Mouse (Mus musculus) left cerebral cortex, postnatal 4 days (tissue): Measurements from ENCODE around the gene Opn1sw. TPM values are rescaled to one million over a fixed set of nuclear protein-coding genes. Genes with fewer than 3 reads are reported as not detected.

ENCODE experiments used
- DNase-seq: peaks from one replicate; pipeline ENCODE4 v3.0.0-alpha.2; 2022
- intact Hi-C: fragments of 180-260 bp; cut with DNase I; formaldehyde crosslinking; loops from one replicate; pipeline ENCODE4 v1.15.1; 2025
- total RNA-seq, 2 experiments: library from RNA; stranded (reverse); gene quantifications; 2 replicates each; pipeline ENCODE4 v1.2.3; 2021

Opn1sw gene
- under 1 TPM in 1 of 2 experiments, not detected in 1; 0.32 TPM for total RNA-seq

DNA sequence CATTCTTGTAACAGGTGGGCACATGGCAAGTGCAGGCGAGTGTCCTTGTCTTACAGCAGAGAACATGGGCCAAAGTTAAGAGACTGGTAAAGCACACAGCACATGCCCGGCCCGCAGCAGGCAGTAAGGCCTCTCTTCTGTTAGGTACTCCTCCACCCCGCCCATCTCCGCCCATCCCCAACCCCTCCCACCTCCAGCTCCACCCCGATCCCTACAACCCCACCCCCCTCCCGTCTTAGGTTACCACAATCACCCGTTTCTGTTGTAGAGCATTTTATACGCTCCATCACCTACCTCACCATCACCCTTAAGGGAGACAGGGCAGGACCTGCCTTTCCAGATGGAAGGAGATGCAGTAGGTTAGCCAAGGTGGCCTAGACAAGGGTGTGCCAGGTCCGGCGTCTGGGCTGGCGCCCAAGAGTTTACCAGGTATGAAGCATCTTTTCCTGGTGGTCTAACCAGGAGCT, at the start of gene Opn1sw:
Opn1sw (minus strand) TSS at position 417 of the 467 bp plus-strand sequence.
- intact Hi-C loops, result no loop called here
- DNase-seq, result peak; percentile 24

DNA sequence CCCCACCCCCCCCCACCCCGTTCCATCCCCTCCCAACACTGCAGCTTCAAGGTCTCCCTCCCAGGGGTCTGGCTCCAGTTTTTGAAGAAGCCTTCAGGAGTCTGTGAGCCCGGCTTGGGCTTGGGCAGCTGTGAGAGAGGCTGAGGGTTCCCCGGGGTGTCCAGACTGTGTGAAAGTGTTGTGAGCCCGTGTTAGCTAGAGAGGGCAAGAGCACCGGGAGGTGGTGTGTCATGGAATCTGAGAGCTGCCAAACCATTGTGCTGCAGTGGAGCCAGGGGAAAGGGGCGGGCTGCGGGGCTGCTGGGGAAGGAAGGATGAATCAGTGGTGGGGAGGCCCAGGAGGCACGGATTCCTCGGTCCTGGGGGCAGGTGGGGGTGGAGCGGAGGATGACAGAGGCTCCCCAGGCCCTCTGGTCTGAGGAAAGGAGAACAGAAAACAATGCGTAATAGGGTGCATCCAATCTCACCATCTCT, 48.2 kb upstream of the Opn1sw start:
- intact Hi-C loops, result no loop called here
- DNase-seq, result peak; percentile 53

DNA sequence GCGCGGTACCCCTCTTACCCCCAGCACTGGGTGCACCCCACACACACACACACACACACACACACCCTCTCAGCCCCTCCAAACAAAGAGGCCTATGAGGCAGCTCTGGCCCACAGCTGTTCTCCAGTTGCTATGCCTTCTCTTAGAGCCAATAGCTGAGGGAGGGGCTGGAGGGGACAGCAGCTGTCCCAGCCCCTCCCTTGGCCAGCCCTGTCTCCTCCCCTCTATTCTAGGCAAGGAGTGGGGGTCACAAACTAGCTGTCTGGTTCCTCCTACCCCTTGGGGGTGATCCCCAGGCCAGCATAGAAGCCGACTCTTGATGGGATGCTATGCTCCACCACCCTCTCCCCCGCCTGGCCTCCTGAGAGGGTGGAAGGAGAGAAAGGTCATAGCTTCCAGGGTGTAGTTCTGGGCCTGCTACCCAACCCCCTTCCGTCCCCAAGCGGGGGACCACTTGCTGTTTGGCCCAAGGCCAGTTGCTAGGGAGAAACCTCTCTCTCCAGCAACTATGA, 47.7 kb upstream of the Opn1sw start:
- DNase-seq, result peak; percentile 63
- intact Hi-C loops, result no loop called here

DNA sequence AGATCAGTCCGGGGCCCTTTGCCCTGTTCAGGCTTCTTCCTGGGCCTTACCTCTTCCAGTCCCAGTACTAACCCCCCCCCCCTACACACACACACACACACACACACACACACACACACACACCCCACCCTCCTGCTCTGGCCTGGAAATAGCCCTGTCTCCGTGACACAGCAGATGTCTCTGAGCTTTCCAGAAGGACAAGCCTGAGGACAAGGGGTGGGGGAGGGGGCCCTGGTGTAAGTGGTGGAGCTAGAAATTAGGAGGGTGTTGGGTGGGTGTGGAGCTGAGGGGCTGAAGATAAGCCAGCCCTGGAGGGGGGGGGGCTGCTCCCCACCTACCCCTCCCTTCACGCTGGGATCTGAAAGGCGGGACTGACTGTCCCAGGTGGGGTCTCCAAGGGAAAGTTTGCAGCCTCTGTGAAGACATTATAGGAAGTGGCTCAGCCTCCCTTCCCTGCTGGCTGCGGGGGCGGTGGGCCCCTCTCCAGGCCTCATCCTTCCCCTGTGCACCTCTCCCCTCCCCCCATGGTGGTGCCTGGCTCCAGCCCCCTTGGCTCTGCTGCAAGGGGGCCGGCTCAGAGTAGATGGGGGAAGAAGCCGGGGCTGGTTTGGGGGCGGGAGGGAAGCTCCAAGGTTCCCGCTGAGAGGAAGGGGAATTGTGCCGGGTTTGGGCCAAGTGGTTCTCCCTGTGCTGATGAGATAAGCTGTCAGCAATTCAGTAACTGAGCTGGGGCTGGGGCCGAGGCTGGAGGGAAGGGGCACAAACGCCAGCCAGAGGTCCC, 46.8 kb upstream of the Opn1sw start:
- intact Hi-C loops, result no loop called here

DNA sequence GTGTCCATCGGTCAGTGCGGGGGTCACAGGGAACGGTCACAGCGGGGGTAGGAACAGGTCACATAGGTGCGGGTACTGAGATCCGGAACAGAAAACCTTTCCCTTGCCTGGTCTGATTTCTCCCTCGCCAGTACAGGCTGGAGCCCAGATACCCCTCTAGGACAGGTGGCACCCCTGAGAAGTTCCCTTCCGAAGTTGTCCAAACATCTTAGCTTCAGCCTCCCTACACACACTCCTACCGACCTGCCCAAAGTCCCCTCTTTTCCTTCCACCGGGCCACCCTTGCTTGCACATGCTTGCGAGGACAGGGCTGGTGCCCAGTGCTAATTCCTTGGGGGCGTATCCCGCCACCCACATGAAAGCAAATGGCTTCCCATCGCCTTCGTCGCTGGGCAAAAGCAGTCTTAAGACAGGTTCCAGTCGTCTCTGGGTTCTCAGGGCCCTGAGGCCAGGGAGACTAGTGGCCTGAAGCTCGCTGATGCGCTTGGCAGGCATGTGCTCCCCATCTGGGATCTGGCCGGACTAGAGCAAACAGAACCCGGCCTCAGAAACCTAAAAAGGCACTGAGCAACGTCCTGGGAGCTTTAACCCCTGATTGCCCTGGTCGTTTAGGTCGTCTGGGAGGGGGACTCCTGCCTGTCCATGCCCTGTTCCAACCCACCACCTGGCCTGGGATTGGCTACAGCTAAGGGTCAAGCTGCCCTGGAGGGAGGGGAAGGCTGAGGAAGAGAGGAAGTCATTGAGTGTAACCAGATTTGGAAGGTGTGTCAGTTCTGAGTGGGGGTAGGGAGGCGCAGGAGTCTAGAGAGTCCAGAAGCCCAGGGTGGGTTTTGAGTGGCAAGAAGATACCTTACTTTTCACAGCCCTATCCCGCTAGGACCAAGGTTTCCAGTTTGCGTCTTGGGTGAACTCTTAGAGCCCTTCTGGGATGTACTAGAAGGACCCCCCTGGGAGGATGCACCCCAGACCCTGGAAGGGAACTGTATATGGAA, 45.8 kb upstream of the Opn1sw start:
- peak; percentile 56 for DNase-seq
- intact Hi-C loops, result no loop called here

More for the DNA sequence above, 46.8 kb upstream of the Opn1sw start:
- DNase-seq, result peak; percentile 84

DNA sequence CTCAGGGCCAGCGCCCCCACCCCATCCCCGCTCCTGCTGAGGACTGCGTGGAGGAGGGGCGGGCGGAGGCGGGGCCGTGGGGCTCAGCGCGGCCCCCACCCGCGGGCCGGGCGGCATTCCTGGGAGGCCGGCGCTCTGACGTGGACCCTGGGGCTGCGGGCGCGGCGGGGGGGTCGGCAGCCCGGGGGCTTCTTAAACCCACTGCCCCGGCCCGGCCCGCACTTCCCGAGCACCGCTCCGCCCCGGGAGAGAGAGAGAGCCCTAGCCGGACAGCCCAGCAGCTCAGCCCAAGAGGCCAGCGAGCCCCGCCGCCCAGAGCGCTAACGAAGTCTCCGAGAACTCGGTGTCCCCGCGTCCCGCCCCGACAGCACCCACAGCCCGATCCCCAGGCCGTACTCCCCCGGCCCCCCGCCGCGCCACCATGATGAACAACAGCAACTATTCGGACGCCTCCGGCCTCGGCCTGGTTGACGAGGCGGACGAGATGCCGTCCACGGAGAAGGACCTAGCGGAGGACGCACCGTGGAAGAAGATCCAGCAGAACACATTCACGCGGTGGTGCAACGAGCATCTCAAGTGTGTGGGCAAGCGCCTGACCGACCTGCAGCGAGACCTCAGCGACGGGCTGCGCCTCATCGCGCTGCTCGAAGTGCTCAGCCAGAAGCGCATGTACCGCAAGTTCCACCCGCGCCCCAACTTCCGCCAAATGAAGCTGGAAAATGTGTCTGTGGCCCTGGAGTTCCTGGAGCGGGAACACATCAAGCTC, 45.0 kb upstream of the Opn1sw start, which contains the start of gene Flnc:
Flnc (plus strand) TSS at position 219 of the 766 bp plus-strand sequence.
- intact Hi-C loops, result no loop called here
- peak; percentile 31 for DNase-seq

DNA sequence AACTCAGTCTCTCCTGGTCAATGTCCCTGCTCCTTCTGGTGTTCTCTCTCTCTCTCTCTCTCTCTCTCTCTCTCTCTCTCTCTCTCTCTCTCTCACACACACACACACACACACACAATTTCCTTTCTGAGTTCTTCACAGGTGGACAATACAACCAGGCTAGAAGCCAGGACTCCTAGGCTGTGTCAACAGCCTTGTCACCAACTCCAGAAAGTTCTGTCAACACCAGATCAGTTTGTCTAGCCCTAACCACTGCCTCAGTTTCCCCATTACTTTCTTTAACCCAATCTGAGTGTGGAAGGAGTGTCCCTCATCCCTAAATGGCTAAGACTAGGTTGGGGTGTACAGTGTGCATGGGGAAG, 44.4 kb upstream of the Opn1sw start:
- intact Hi-C loops, result no loop called here
- no peak for DNase-seq

DNA sequence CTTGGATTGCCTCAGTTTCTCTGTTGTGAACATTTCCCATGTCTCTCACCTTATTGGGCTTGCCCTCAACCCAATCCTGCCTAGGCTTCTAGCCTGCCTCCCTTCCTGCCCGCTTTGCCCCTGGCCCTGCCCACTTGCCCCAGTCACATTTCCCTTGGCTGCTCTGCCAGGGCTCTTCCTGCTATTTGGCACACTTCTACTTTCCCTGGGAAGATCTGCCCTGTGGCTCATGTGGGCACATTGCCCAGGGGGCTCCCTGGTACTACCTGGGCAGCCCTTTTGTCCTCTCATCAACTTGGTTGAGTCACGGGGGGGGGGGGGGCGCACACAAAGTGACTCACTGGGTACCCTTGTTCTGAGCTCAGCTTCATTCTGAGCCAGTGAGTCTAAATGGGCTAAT, 43.9 kb upstream of the Opn1sw start:
- intact Hi-C loops, result no loop called here
- DNase-seq, result no peak

DNA sequence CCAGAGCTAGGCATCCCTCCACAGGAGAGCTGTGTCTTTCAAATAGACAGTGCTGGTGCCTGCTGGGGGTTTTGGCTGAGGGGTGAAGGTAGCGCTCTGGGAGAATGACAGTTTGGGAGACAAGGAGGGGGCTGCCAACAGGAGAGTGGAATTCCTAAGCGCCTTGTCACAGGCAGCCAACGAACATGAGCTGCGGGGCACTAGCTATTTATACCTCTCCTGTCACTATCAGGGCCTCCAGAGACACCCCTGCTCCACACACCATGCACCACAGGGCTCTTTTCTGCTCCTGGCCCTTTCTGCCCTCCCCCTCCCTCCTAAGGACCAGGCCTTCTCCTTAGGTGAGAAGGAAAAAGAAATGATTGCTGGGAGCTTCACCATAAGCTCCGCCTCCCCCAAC, 43.2 kb upstream of the Opn1sw start:
- DNase-seq, result no peak
- intact Hi-C loops, result no loop called here

DNA sequence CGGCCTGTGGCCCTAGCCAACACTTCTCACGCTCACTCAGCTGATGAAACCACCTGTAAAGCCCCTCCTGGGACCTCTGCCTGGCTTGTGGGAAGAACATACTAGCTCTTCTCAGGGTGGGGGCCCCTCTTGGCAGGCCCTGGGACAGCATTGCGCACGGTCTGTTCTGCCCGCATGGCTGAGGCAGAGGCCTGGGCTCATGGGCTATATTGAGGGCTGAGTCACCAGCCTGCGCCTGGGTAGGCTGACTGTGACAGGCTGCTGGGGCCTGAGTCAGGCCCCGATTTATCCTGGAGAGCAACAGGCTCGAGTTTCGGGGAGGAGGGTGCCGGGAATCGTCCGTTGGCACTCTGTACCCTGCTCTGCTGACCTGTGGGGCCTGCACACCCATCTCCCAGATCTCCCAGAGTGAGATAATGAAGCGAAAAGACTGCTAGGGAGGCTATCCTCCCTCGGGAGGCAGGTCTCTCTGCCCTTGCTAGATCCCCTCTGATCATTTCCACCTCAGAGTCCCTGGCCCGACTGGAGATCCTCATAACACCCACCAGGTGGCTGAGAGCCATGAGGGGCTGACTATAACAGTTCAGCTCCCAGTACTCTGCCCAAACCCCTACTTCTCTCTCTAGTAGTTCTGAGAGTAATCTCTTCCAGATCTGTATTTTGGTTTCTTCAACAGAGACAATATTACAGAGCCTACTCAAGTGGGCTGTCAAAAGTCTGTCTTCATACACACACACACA, 42.6 kb upstream of the Opn1sw start:
- DNase-seq, result no peak
- intact Hi-C loops, result no loop called here

DNA sequence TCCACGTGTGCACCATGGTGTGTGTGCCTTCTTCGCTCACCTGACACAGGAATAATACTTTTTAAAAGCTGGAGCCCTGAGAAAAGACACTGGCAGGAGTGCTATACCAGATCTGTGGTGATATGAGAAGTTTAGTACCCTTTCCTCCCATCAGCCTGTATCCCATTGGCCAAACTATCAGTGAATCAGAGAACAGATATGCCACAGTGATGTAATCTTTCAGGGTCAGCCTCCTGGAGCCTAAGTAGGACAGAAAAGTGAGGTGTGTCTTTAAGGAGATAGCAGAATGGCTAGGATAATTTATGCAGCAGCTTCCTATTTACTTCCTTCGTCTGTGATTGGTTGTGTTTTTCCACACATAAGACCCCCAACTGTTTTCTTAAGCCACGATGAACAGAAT, 39.9 kb upstream of the Opn1sw start:
- intact Hi-C loops, result no loop called here

DNA sequence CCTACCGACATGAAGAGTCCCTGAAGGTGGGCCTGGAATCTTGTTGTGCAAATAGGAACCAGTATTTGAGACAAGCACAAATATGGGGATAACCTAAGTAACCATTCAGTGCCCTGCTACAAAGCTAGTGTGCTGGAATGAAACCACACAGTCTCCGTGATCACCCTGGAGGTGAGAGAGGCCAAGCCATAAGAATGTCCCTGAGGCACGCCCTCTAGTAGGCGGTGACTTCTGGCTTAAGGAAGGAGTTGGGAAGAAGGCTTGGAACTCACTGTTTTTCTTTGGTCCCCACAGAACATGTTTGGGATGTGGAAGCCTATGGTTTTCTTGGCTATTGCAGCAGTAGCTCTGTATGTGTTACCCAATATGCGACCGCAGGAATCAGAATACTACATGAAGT, 38.1 kb upstream of the Opn1sw start:
- intact Hi-C loops, result no loop called here
- no peak for DNase-seq

More for the DNA sequence above, 39.9 kb upstream of the Opn1sw start:
- DNase-seq, result no peak

DNA sequence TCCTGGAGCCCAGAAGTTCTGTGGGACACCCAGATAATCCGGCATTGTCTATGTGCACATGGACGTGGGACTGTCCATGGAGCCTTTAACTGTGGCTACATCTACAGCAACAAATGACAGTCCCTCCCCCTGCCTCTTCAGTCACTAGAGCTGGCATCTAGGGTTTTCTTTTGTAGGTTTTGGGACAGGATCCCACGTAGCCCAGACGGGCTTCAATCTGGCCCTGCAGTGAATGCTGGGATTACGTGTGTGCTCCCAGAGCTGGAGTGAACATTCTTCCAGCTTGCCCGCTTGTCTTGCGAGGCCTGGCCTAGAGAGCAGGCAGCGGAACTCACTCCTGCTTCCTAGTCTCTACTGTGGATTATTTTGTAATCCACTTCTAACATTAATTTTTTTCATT, 36.9 kb upstream of the Opn1sw start:
- DNase-seq, result no peak
- intact Hi-C loops, result no loop called here

DNA sequence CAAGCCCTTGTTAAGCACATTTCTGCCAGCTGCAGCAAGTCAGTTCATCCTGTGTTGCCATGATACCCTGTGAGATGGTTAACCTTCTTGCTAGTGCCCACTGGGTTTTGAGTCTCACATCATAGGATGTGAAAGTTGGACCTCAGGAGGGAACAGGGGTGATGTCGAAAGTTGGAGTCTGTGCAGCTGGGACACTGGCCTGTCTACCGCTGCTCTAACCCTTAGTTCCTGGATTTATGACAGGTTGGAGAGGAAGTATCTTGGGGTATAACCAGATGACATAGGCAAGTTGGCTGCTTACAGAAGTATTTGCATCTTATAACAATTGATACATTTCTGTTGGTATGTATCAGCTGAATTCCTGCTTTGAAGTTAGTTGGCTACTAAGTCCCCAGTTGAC, 32.3 kb upstream of the Opn1sw start:
- no peak for DNase-seq
- intact Hi-C loops, result no loop called here

DNA sequence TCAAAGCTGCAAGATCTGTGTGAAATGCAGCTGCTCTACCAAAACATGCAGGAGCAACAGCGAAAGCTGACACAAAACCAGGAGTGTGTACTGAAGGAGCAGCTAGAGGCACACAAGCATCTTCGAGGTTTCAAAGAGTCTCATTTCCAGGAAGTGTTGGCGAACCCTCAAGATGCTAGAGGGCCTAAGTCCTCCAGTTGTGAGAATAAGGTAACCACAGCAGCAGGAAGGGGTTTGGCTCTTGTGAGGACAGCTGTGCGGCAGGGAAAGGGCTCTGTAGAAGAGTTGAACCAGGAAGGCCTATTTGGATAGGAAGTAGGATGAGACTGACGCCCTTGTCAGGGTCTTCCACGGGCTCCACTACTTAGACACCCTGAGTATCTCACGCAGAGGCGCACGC, 27.2 kb upstream of the Opn1sw start:
- no peak for DNase-seq
- intact Hi-C loops, result no loop called here

DNA sequence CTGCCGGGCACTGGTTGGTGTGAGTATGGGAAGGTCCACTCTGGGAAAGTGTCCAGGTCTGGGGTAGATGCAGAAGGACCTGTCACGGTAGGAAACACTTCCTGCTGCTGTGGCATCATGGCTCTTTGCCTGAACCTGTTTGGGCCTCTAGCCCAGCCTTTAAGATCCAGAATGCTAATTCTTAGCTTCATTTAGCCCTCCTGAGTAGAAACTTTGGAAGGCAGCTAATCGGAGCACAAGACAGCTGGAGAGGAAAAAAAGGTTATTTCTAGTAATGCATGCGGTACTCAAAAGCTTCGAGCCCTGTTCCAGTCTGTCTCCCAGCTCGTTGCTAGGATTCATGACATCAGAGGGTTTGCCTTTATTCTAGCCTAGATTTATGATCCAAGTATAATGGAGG, 18.1 kb upstream of the Opn1sw start:
- intact Hi-C loops, result no loop called here
- no peak for DNase-seq

DNA sequence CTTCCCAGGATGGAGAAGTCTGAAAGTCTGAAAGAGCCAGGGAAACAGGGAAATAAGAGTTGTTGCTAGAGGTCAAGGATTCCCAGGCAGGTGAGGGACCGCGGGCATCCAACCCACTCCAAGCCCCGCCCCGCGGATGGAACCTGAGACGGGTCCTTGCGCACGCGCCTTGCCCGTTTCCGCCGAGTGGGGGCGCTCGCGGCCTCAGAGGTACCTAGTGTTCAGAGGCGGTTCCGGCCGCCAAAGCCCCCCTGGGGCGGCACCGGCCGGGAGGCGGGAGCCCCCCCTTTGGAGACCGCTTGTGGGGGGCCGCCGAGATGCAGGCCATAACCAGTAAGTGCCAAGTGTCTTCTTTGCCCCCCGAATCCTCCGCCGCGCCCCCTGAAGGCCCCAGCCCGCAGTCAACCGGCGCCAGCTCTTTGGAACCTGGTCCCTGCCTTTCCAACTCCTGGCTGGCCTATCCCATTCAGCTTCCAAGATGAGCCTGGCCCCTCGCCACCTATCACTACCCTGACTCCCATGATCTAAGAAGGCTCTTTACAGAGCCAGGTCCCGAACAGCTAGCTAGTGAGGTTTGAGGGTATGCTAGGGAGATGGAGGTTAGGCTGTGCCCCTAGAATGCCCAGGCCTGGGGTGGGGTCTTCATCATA, 14.6 kb upstream of the Opn1sw start:
- intact Hi-C loops, result no loop called here
- DNase-seq, result peak; percentile 44

DNA sequence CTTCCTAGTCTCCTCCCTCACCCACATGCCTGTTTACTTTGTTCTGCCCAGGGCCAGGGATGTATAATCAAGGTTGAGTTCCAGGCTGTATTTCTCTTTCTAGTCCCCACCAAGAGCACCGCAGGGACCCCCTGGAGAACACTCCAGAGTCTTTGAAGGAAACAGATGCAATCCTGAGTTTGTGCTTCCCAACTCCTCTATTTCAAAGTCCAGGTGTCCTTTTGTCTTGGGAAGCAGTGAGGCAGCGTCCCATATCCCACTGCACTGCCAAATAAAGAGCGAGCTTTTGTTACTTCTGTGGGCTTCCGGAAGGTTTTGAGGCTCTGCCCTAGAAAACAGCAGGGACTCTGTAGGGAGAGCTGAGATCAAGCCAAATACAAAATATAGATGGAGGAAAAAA, 11.6 kb upstream of the Opn1sw start:
- no peak for DNase-seq
- intact Hi-C loops, result loop anchor here (10.0 kb wide), 1 partner anchor 125 kb away; the partner anchor contains the start of gene Irf5

DNA sequence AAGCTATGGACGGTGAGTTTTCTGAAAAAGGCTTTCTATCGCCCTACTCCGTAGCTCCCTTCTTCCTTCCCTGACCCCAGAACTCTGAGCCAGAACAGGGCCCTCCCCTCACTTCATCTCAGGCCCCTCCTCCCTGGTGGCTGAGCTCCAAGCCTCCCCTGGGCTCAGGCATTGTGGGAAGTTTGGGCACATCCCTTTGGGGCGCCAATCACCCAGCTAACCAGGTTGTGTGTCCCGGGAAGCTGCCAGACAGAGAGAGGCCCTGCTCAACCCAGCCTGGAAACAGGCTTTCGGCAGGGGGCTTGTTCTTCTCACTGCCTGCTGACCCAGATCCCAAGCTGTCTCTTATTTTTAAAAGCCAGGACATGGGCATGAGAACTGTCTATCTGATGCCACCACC, 9.3 kb upstream of the Opn1sw start:
- DNase-seq, result peak; percentile 63
- intact Hi-C loops, result loop anchor here (10.0 kb wide), 1 partner anchor 127 kb away; the partner anchor contains the start of gene Irf5
